Mouse (Mus musculus) heart, adult 2 months (tissue): ENCODE data around the gene Kctd13.

Experiments used
- CTCF ChIP-seq: fragments of 200-600 bp; IDR thresholded peaks from 2 replicates; pipeline ENCODE4 v1.8.1; 2022; ENCODE audit warnings: antibody characterized with exemption, mild to moderate bottlenecking, moderate library complexity
- EP300 ChIP-seq: fragments of 200-500 bp; IDR thresholded peaks from 2 replicates; pipeline ENCODE4 v1.6.1; 2011; ENCODE audit warnings: low read depth, low read length, control low read depth; ENCODE audit not compliant: insufficient read depth
- POLR2A ChIP-seq: fragments of 200-500 bp; IDR thresholded peaks from 2 replicates; pipeline ENCODE4 v1.6.1; 2011; ENCODE audit warnings: mild to moderate bottlenecking, low read depth, low read length, control low read depth; ENCODE audit not compliant: insufficient read depth

DNA sequence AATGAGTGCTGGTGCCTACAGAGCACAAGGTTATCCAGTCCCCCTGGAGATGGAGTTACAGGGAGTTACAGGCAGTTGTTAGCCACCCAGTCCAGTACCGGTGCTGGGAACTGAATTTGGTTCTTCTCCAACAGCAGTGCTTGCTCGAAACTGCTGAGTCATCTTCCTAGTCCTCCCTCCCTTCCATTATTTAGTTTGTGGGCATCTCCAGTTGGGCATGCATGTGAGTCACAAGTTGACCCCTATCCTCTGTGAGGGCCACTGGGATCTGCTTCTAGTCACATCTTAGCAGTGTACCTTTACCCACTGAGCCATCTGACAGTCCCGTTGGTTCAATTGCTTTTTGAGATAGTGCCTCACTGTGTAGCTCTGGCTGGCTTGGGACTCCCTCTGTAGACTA, 23.1 kb upstream of the Kctd13 start:
- no peak for TF ChIP-seq POLR2A
- no peak for TF ChIP-seq CTCF
- TF ChIP-seq EP300 = no peak
